Mouse (Mus musculus) testis, adult 2 months (tissue): ENCODE results near the gene Mapk9.

Experiments used
- CTCF ChIP-seq: fragments of 200-500 bp; IDR thresholded peaks from 2 replicates; pipeline ENCODE4 v1.5.1; 2012; ENCODE audit warnings: low read depth, mild to moderate bottlenecking, inconsistent platforms, low read length, moderate library complexity; ENCODE audit not compliant: control insufficient read depth, insufficient read depth, insufficient replicate concordance
- POLR2A ChIP-seq: fragments of 200-500 bp; IDR thresholded peaks from 2 replicates; pipeline ENCODE4 v1.6.1; 2012; ENCODE audit warnings: low read depth, mild to moderate bottlenecking, inconsistent platforms, low read length, moderate library complexity; ENCODE audit not compliant: control insufficient read depth

- TF ChIP-seq POLR2A (no peak), CTCF (no peak)
Observed at GRCm38 (mm10) chr11:49822337-49822736, 24.2 kb upstream of the Mapk9 start.
